Mouse (Mus musculus) urinary bladder, adult 18-20 months (tissue): Measurements from ENCODE around the gene Hid1.
A peak's percentile ranks its signal among the peaks of the same experiment; 100 is the strongest.

Experiments used
- DNase-seq, 2 experiments: peaks; one replicate each; pipeline ENCODE4 v3.0.0; 2022; ENCODE audit warnings: low spot score in 2 of 2, mixed read lengths in 2 of 2

Hid1 gene

GRCm38 (mm10) chr11:115336115-115336514 lies 31.4 kb downstream of the Hid1 start:
- no peak for DNase-seq

- DNase-seq: no peak
These were observed 32.3 kb downstream of the Hid1 start for GRCm38 (mm10) chr11:115335223-115335622.

- DNase-seq: no peak
These were observed 33.0 kb downstream of the Hid1 start, which contains the start of gene Otop3 for GRCm38 (mm10) chr11:115334531-115334930. Otop3 (plus strand) TSS chr11:115334731.

- no peak for DNase-seq
These were observed 38.2 kb downstream of the Hid1 start for GRCm38 (mm10) chr11:115329339-115329738.

GRCm38 (mm10) chr11:115326730-115327129 lies 40.8 kb downstream of the Hid1 start:
- DNase-seq: no peak

GRCm38 (mm10) chr11:115323354-115323753 lies 44.2 kb downstream of the Hid1 start:
- no peak for DNase-seq

GRCm38 (mm10) chr11:115321906-115322693 lies 45.5 kb downstream of the Hid1 start, which contains the start of gene Ush1g:
Ush1g (minus strand) TSS chr11:115322041.
- DNase-seq: peak in 1 of 2 experiments; percentile 26

- no peak for DNase-seq
These were observed 47.7 kb downstream of the Hid1 start for GRCm38 (mm10) chr11:115319704-115320383.

GRCm38 (mm10) chr11:115318245-115319027 lies 49.1 kb downstream of the Hid1 start:
- no peak for DNase-seq

GRCm38 (mm10) chr11:115317204-115317603 lies 50.4 kb downstream of the Hid1 start:
- DNase-seq: no peak

GRCm38 (mm10) chr11:115314249-115314648 lies 53.3 kb downstream of the Hid1 start:
- no peak for DNase-seq

GRCm38 (mm10) chr11:115308781-115309180 lies 58.8 kb downstream of the Hid1 start:
- no peak for DNase-seq

GRCm38 (mm10) chr11:115306863-115307262 lies 60.7 kb downstream of the Hid1 start, which contains the start of gene Otop2:
Otop2 (plus strand) TSS chr11:115307163.
- DNase-seq: no peak

- peak in 1 of 2 experiments; percentile 48 for DNase-seq
These were observed 64.4 kb downstream of the Hid1 start for GRCm38 (mm10) chr11:115303167-115303566.

GRCm38 (mm10) chr11:115301351-115301750 lies 66.2 kb downstream of the Hid1 start:
- no peak for DNase-seq

GRCm38 (mm10) chr11:115300745-115301144 lies 66.8 kb downstream of the Hid1 start:
- DNase-seq: no peak

GRCm38 (mm10) chr11:115298160-115298559 lies 69.4 kb downstream of the Hid1 start:
- DNase-seq: no peak
